Mouse (Mus musculus) erythroblast, embryonic 14.5 days (primary cell): ENCODE results near the gene Slc6a19. TPM values are rescaled to one million over a fixed set of nuclear protein-coding genes. Genes with fewer than 3 reads are reported as not detected.

Experiments
- H3K27me3 ChIP-seq: 2 replicates; pipeline ENCODE4 v1.6.1; 2012; ENCODE audit warnings: inconsistent platforms; ENCODE audit not compliant: control insufficient read depth
- H3K36me3 ChIP-seq: 2 replicates; pipeline ENCODE4 v1.6.1; 2012; ENCODE audit warnings: mild to moderate bottlenecking, inconsistent platforms; ENCODE audit not compliant: control insufficient read depth
- H3K4me1 ChIP-seq: 2 replicates; pipeline ENCODE4 v1.6.1; 2012; ENCODE audit warnings: inconsistent platforms; ENCODE audit not compliant: control insufficient read depth
- H3K4me3 ChIP-seq: replicated peaks from 2 replicates; pipeline ENCODE3; 2012; ENCODE audit warnings: moderate library complexity, mild to moderate bottlenecking, inconsistent platforms
- H3K9me3 ChIP-seq: 2 replicates; pipeline ENCODE4 v1.6.1; 2012; ENCODE audit warnings: low read length, inconsistent platforms, mixed read lengths; ENCODE audit not compliant: control insufficient read depth
- GATA1 ChIP-seq: IDR thresholded peaks from 2 replicates; pipeline ENCODE4 v1.6.1; 2012; ENCODE audit warnings: low read length, inconsistent platforms, mixed read lengths
- TAL1 ChIP-seq: IDR thresholded peaks from 3 replicates; pipeline ENCODE4 v1.6.1; 2012; ENCODE audit warnings: low read length, inconsistent platforms, mixed read lengths
- polyA plus RNA-seq: library from polyadenylated mRNA; stranded (reverse); fragments of >175 nt; gene quantifications from 2 replicates; pipeline ENCODE4 v1.2.3, GENCODE M21; 2012

Gene Slc6a19
- polyA plus RNA-seq, 1 experiment, result not detected

GRCm38 (mm10) chr13:73735270-73735669, 30.6 kb upstream of the Slc6a19 start:
- no peaks in the 10 kb centered on the region for H3K4me1 ChIP-seq
- H3K9me3 ChIP-seq, result no peaks in the 10 kb centered on the region
- H3K27me3 ChIP-seq, result peaks cover 29% of the 10 kb centered on the region
- TF ChIP-seq TAL1, result no peak
- no peak for TF ChIP-seq GATA1
- H3K4me3 ChIP-seq, result no peak overlapping the region
- H3K36me3 ChIP-seq, result no peaks in the 10 kb centered on the region

GRCm38 (mm10) chr13:73734379-73734778, 29.7 kb upstream of the Slc6a19 start:
- H3K36me3 ChIP-seq, result no peaks in the 10 kb centered on the region
- no peaks in the 10 kb centered on the region for H3K9me3 ChIP-seq
- no peak for TF ChIP-seq TAL1
- TF ChIP-seq GATA1, result no peak
- H3K27me3 ChIP-seq, result peaks cover 29% of the 10 kb centered on the region
- H3K4me1 ChIP-seq, result no peaks in the 10 kb centered on the region
- no peak overlapping the region for H3K4me3 ChIP-seq

GRCm38 (mm10) chr13:73732742-73733700, 28.4 kb upstream of the Slc6a19 start, which contains the start of gene Slc12a7:
TSS of gene Slc12a7 (plus strand) at chr13:73733094.
- TF ChIP-seq GATA1 (no peak), TAL1 (no peak)
- no peaks in the 10 kb centered on the region for H3K36me3 ChIP-seq
- no peaks in the 10 kb centered on the region for H3K9me3 ChIP-seq
- peaks cover 29% of the 10 kb centered on the region for H3K27me3 ChIP-seq
- no peaks in the 10 kb centered on the region for H3K4me1 ChIP-seq
- peak within 1 kb of the TSS; percentile 2 for H3K4me3 ChIP-seq

DNA sequence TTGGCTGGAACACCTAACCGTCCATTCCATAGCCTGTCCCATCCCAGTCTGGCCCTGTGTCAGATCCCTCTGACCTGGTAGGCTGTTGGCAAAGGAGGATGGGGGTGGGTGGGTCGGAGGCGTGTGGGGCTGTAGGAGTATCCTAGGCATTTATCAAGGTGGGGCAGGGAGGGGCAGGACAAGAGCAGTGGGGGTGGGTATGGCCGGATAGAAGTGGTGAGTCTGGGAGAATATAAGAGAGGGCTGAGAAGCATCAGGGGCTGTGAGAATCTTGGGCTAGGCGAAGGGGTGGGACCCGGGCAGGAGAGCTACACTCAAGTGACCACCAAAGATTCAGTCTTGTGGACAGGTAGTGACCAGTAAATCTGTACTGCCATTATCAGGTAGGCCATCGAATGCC, 27.6 kb upstream of the Slc6a19 start:
- Histone ChIP-seq H3K4me3 (no peak overlapping the region), H3K36me3 (no peaks in the 10 kb centered on the region), H3K9me3 (no peaks in the 10 kb centered on the region), H3K27me3 (peaks cover 29% of the 10 kb centered on the region), H3K4me1 (no peaks in the 10 kb centered on the region)
- TF ChIP-seq TAL1, result no peak
- TF ChIP-seq GATA1, result no peak

DNA sequence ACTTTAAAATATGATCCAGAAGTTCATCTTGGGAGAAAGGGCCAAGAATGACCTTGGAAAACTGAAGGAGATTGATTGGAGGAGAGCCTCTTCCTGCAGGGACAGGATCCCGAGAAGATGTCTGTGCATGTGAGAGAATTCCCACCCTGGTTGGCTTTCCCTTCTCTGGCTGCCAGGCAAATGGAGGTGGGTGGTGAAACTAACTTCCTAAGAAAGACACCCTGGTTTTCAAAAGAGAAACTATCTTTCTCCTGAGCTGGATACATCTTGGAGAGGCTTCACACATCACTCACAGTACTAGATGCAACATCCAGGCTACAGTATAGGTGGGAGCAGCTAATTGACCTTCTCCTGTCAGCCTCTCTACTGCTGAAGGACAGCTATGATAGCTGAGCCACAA, 26.2 kb upstream of the Slc6a19 start:
- Histone ChIP-seq H3K4me1 (no peaks in the 10 kb centered on the region), H3K9me3 (no peaks in the 10 kb centered on the region), H3K27me3 (peaks cover 29% of the 10 kb centered on the region), H3K36me3 (no peaks in the 10 kb centered on the region), H3K4me3 (no peak overlapping the region)
- TF ChIP-seq TAL1, result no peak
- TF ChIP-seq GATA1, result no peak

DNA sequence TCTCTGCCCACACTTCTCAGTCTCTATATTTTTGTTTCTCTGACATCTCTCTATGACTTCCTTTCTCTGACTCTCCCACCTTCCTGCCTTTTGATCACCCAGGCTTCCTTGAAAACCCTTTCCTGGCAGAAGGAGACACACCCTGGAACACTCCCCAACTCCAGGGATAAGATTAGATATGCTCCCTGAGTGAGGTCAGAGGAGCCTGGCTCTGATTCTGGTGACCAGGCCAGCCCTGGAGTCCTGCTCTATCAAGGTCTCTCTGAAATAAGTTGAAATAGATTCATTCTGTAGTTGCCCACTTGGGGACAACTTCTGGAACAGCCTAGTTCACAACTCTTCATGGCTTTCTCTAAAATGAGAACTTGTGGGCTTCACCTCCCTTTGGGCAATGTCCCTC, 24.0 kb upstream of the Slc6a19 start:
- Histone ChIP-seq H3K9me3 (no peaks in the 10 kb centered on the region), H3K27me3 (peaks cover 20% of the 10 kb centered on the region), H3K36me3 (no peaks in the 10 kb centered on the region), H3K4me3 (no peak overlapping the region), H3K4me1 (no peaks in the 10 kb centered on the region)
- no peak for TF ChIP-seq GATA1
- no peak for TF ChIP-seq TAL1

DNA sequence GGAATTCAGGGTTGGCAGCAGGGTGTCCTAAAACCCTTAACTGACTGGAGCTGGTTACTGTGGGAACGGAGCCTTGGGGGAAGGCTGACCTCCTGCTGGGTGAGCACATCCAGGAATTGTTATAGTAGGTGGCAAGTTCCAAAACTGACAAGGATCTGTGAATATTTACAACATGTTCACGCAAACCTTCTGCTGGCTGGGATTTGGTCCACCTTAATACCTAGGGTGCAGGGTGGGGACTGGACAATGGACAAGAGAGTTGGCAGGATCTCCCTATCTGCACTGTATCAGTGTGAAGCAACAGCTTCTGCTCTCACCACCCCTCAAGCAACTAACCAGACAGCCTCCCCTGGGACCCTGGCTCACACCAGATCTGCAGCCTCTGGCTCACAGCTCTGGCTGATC, 23.0 kb upstream of the Slc6a19 start:
- no peak for TF ChIP-seq GATA1
- TF ChIP-seq TAL1, result no peak
- Histone ChIP-seq H3K9me3 (no peaks in the 10 kb centered on the region), H3K36me3 (no peaks in the 10 kb centered on the region), H3K4me1 (no peaks in the 10 kb centered on the region), H3K27me3 (peaks cover 11% of the 10 kb centered on the region), H3K4me3 (no peak overlapping the region)

DNA sequence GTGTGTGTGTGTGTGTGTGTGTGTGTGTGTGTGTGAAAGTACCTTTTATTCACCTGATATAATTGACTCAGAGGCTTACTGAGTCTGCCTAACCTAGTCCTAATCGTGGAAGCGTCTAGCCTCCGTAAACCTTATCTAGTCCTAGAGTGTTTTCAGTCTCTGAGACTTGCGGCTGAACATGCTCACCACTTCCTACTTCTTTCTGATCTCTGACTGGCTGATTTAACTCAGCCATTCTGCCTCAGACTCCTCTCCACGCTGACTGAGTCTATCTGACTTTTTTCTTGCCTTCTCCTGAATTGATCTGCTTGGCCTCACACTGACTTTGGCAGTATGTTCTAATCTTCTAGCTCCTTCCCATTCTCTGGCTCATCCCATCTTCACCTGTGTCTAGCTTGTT, 20.6 kb upstream of the Slc6a19 start:
- no peaks in the 10 kb centered on the region for H3K36me3 ChIP-seq
- H3K4me1 ChIP-seq, result no peaks in the 10 kb centered on the region
- no peak overlapping the region for H3K4me3 ChIP-seq
- TF ChIP-seq GATA1, result no peak
- TF ChIP-seq TAL1, result no peak
- H3K9me3 ChIP-seq, result no peaks in the 10 kb centered on the region
- no peaks in the 10 kb centered on the region; the same call in 1 of the 2 replicates for H3K27me3 ChIP-seq

- TF ChIP-seq GATA1 (no peak), TAL1 (no peak)
- Histone ChIP-seq H3K4me3 (no peak overlapping the region), H3K27me3 (no peaks in the 10 kb centered on the region; the same call in 1 of the 2 replicates), H3K36me3 (no peaks in the 10 kb centered on the region), H3K9me3 (no peaks in the 10 kb centered on the region), H3K4me1 (no peaks in the 10 kb centered on the region)
Observed at GRCm38 (mm10) chr13:73723081-73723668, 18.5 kb upstream of the Slc6a19 start.
